Mouse (Mus musculus): ENCODE data around the gene Sh2d7.

- no peak for TF ChIP-seq CTCF (IDR thresholded peaks at IDR 0.05; ENCODE audit: low read depth)
- TF ChIP-seq EP300 (IDR thresholded peaks at IDR 0.05; ENCODE audit: low read depth) = no peak
These were observed 37.8 kb upstream of the Sh2d7 start for GRCm38 (mm10) chr9:54500832-54501452.
